Mouse (Mus musculus) cerebellum, adult 11 months (tissue): Measurements from ENCODE around the gene Ppm1l.

Experiments used
- DNase-seq: peaks from one replicate; pipeline ENCODE4 v3.0.0; 2022

Gene Ppm1l

GRCm38 (mm10) chr3:69340486-69340885 lies 23.8 kb downstream of the Ppm1l start:
- DNase-seq = no peak

- no peak for DNase-seq
Measured at GRCm38 (mm10) chr3:69340971-69341370, 24.3 kb downstream of the Ppm1l start.

- no peak for DNase-seq
Measured at GRCm38 (mm10) chr3:69341514-69341913, 24.9 kb downstream of the Ppm1l start.

- no peak for DNase-seq
Measured at GRCm38 (mm10) chr3:69342247-69342921, 25.7 kb downstream of the Ppm1l start.

- no peak for DNase-seq
Measured at GRCm38 (mm10) chr3:69343124-69343523, 26.5 kb downstream of the Ppm1l start.

- DNase-seq = no peak
Measured at GRCm38 (mm10) chr3:69346514-69346913, 29.9 kb downstream of the Ppm1l start.

GRCm38 (mm10) chr3:69348197-69348920 lies 31.7 kb downstream of the Ppm1l start:
- DNase-seq = no peak

GRCm38 (mm10) chr3:69348921-69349237 lies 32.2 kb downstream of the Ppm1l start:
- no peak for DNase-seq

GRCm38 (mm10) chr3:69349973-69350372 lies 33.3 kb downstream of the Ppm1l start:
- DNase-seq = peak; percentile 68

- no peak for DNase-seq
Measured at GRCm38 (mm10) chr3:69352194-69352593, 35.5 kb downstream of the Ppm1l start.

GRCm38 (mm10) chr3:69354681-69355080 lies 38.0 kb downstream of the Ppm1l start:
- no peak for DNase-seq

- DNase-seq = no peak
Measured at GRCm38 (mm10) chr3:69356078-69356665, 39.5 kb downstream of the Ppm1l start.

GRCm38 (mm10) chr3:69356781-69357180 lies 40.1 kb downstream of the Ppm1l start:
- no peak for DNase-seq

- no peak for DNase-seq
Measured at GRCm38 (mm10) chr3:69357897-69358619, 41.4 kb downstream of the Ppm1l start.

GRCm38 (mm10) chr3:69358620-69358964 lies 41.9 kb downstream of the Ppm1l start:
- DNase-seq = no peak

GRCm38 (mm10) chr3:69360263-69360895 lies 43.7 kb downstream of the Ppm1l start:
- DNase-seq = no peak

- peak; percentile 72 for DNase-seq
Measured at GRCm38 (mm10) chr3:69361487-69362349, 45.1 kb downstream of the Ppm1l start.

GRCm38 (mm10) chr3:69362350-69362790 lies 45.7 kb downstream of the Ppm1l start:
- peak; percentile 48 for DNase-seq

GRCm38 (mm10) chr3:69362906-69363305 lies 46.2 kb downstream of the Ppm1l start:
- no peak for DNase-seq

- DNase-seq = no peak
Measured at GRCm38 (mm10) chr3:69364151-69364550, 47.5 kb downstream of the Ppm1l start.

GRCm38 (mm10) chr3:69367916-69368315 lies 51.3 kb downstream of the Ppm1l start:
- DNase-seq = no peak

GRCm38 (mm10) chr3:69372731-69373130 lies 56.1 kb downstream of the Ppm1l start:
- DNase-seq = no peak
